Mouse (Mus musculus) liver, embryonic 14.5 days (tissue): ENCODE data around the gene Gm45140. TPM values are rescaled to one million over a fixed set of nuclear protein-coding genes. Genes with fewer than 3 reads are reported as not detected.

ENCODE experiments used
- ATAC-seq: fragments of 200-750 bp; cut with Nextera tagmentation; 2 replicates; pipeline ENCODE4 v1.8.0; 2017; ENCODE audit warnings: moderate number of reproducible peaks, mild to moderate bottlenecking, moderate library complexity; ENCODE audit not compliant: insufficient read depth
- DNase-seq, 3 experiments: peaks; one replicate each; pipeline ENCODE4 v3.0.0-alpha.2; 2012 to 2013; ENCODE audit warnings: low read depth in 3 of 3, low spot score in 3 of 3
- H3K27ac ChIP-seq: fragments of 300-500 bp; sonication (generic); 2 replicates; pipeline ENCODE4 v1.5.1; 2014; ENCODE audit warnings: moderate library complexity, mild to moderate bottlenecking, control low read depth, inconsistent platforms
- H3K27me3 ChIP-seq: fragments of 300-500 bp; sonication (generic); 2 replicates; pipeline ENCODE4 v1.6.1; 2014; ENCODE audit warnings: mild to moderate bottlenecking, low read length, moderate library complexity; ENCODE audit not compliant: control insufficient read depth, insufficient read depth
- H3K36me3 ChIP-seq: fragments of 300-500 bp; sonication (generic); replicated peaks from 2 replicates; pipeline ENCODE4 v1.6.1; 2014; ENCODE audit warnings: low read depth; ENCODE audit not compliant: control insufficient read depth, insufficient read depth
- H3K4me1 ChIP-seq, 2 experiments: fragments of 200-500 bp in 1 of 2; fragments of 300-500 bp in 1 of 2; sonication (generic) in 1 of 2; replicated peaks; 2 replicates each; pipeline ENCODE4 v1.6.1; 2012 to 2014; ENCODE audit warnings: antibody characterized with exemption in 1 of 2, inconsistent platforms in 1 of 2, low read length in 1 of 2; ENCODE audit not compliant: control insufficient read depth in 2 of 2, insufficient read depth in 2 of 2
- H3K4me2 ChIP-seq: fragments of 300-500 bp; sonication (generic); 2 replicates; pipeline ENCODE4 v1.6.1; 2014; ENCODE audit warnings: low read depth, mild to moderate bottlenecking, control low read depth, moderate library complexity
- H3K4me3 ChIP-seq, 2 experiments: fragments of 200-500 bp in 1 of 2; fragments of 300-500 bp in 1 of 2; sonication (generic) in 1 of 2; 2 replicates each; pipeline ENCODE4 v1.5.1; 2012 to 2014; ENCODE audit warnings: low read depth in 2 of 2, low read length in 2 of 2, mild to moderate bottlenecking in 2 of 2, control low read depth in 1 of 2, inconsistent platforms in 1 of 2, moderate library complexity in 1 of 2; ENCODE audit not compliant: insufficient read depth in 1 of 2
- H3K9ac ChIP-seq: fragments of 300-500 bp; sonication (generic); replicated peaks from 2 replicates; pipeline ENCODE4 v1.6.1; 2014; ENCODE audit warnings: mild to moderate bottlenecking, control low read depth, moderate library complexity
- H3K9me3 ChIP-seq: fragments of 300-500 bp; sonication (generic); 2 replicates; pipeline ENCODE4 v1.6.1; 2016; ENCODE audit warnings: low read length, mixed read lengths; ENCODE audit not compliant: control insufficient read depth
- CTCF ChIP-seq: IDR thresholded peaks from 2 replicates; pipeline ENCODE4 v1.5.1; 2016; ENCODE audit warnings: antibody characterized with exemption, low read depth, control low read depth
- EP300 ChIP-seq: IDR thresholded peaks from 2 replicates; pipeline ENCODE4 v1.6.1; 2016; ENCODE audit warnings: antibody characterized with exemption, low read depth
- WGBS: fragments of 180-500 bp; shearing (Covaris S2); extraction: QIAGEN DNeasy Blood & Tissue Kit; methylation state at CpG from one replicate; pipeline ENCODE4 v1.1.7; 2014; ENCODE audit not compliant: insufficient replicate concordance; 5-methylcytosine and 5-hydroxymethylcytosine counted together
- polyA plus RNA-seq, 2 experiments: library from polyadenylated mRNA; depleted of rRNA in 1 of 2; stranded (reverse) in 1 of 2; unstranded in 1 of 2; fragments of >200 nt; fragmentation: Nextera tagmentation in 1 of 2; extraction: Ambion mirVana in 1 of 2; gene quantifications; 2 replicates each; pipeline versions ENCODE4 v1.2.1 to v1.2.3; 2012 to 2014

The Gm45140 gene
- polyA plus RNA-seq, 2 experiments: 3.2 to 3.7 TPM

GRCm38 (mm10) chr6:87876068-87876643 lies 40.6 kb upstream of the Gm45140 start:
- ATAC-seq: peak; percentile 29; the same call in 1 of the 2 replicates
- Histone ChIP-seq H3K9me3 (no peaks in the 10 kb centered on the region), H3K9ac (peak overlapping the region; percentile 21; the same call in 1 of the 2 replicates), H3K27ac (no peak overlapping the region), H3K4me1 (peaks cover 0 to 30% of the 10 kb centered on the region in 2 experiments; a peak in 3 of 4 replicates), H3K27me3 (no peaks in the 10 kb centered on the region), H3K4me3 (no peak overlapping the region), H3K4me2 (peak overlapping the region; percentile 20; the same call in 1 of the 2 replicates), H3K36me3 (no peaks in the 10 kb centered on the region)
- no peak for DNase-seq
- no peak for TF ChIP-seq CTCF
- TF ChIP-seq EP300: no peak
- 31% methylated on average over 13 of the region's 13 CpGs for WGBS

GRCm38 (mm10) chr6:87875562-87875961 lies 40.0 kb upstream of the Gm45140 start:
- Histone ChIP-seq H3K27ac (no peak overlapping the region), H3K9me3 (no peaks in the 10 kb centered on the region), H3K4me1 (peaks cover 0 to 30% of the 10 kb centered on the region in 2 experiments; a peak in 3 of 4 replicates), H3K27me3 (no peaks in the 10 kb centered on the region), H3K9ac (no peak overlapping the region), H3K4me2 (no peak overlapping the region), H3K36me3 (no peaks in the 10 kb centered on the region), H3K4me3 (no peak overlapping the region)
- TF ChIP-seq EP300 (no peak), CTCF (no peak)
- ATAC-seq: no peak
- DNase-seq: no peak
- WGBS: 62% methylated on average over 7 of the region's 7 CpGs

GRCm38 (mm10) chr6:87875083-87875482 lies 39.5 kb upstream of the Gm45140 start:
- DNase-seq (no peak), ATAC-seq (no peak)
- H3K27ac ChIP-seq: no peak overlapping the region
- peaks cover 0 to 35% of the 10 kb centered on the region in 2 experiments; a peak in 3 of 4 replicates for H3K4me1 ChIP-seq
- no peaks in the 10 kb centered on the region for H3K9me3 ChIP-seq
- 64% methylated on average over 1 of the region's 1 CpGs for WGBS
- TF ChIP-seq EP300 (no peak), CTCF (no peak)
- H3K36me3 ChIP-seq: no peaks in the 10 kb centered on the region
- no peak overlapping the region for H3K4me2 ChIP-seq
- H3K27me3 ChIP-seq: no peaks in the 10 kb centered on the region
- H3K9ac ChIP-seq: no peak overlapping the region
- no peak overlapping the region for H3K4me3 ChIP-seq

GRCm38 (mm10) chr6:87873963-87874362 lies 38.4 kb upstream of the Gm45140 start:
- Histone ChIP-seq H3K9ac (no peak overlapping the region), H3K27ac (no peak overlapping the region), H3K4me3 (no peak overlapping the region), H3K36me3 (no peaks in the 10 kb centered on the region), H3K27me3 (no peaks in the 10 kb centered on the region), H3K9me3 (no peaks in the 10 kb centered on the region), H3K4me2 (no peak overlapping the region), H3K4me1 (peaks cover 3 to 37% of the 10 kb centered on the region in 2 experiments)
- 85% methylated on average over 2 of the region's 2 CpGs for WGBS
- TF ChIP-seq CTCF (peak; percentile 23; the same call in 1 of the 2 replicates), EP300 (no peak)
- no peak for DNase-seq
- no peak for ATAC-seq

- no peak for TF ChIP-seq CTCF
- TF ChIP-seq EP300: no peak
- DNase-seq (no peak), ATAC-seq (no peak)
- H3K27ac ChIP-seq: no peak overlapping the region
- H3K4me2 ChIP-seq: no peak overlapping the region
- no peaks in the 10 kb centered on the region for H3K9me3 ChIP-seq
- H3K36me3 ChIP-seq: no peaks in the 10 kb centered on the region
- no peak overlapping the region for H3K4me3 ChIP-seq
- H3K27me3 ChIP-seq: no peaks in the 10 kb centered on the region
- H3K4me1 ChIP-seq: peaks cover 10 to 40% of the 10 kb centered on the region in 2 experiments
- 55% methylated on average over 1 of the region's 1 CpGs for WGBS
- no peak overlapping the region for H3K9ac ChIP-seq
These were observed 37.5 kb upstream of the Gm45140 start for GRCm38 (mm10) chr6:87873104-87873503.
